Mouse (Mus musculus): ENCODE results near the gene Satb1.

Gene Satb1

GRCm38 (mm10) chr17:51775070-51775881 lies 57.8 kb downstream of the Satb1 start:
- no peak for DNase-seq (ENCODE audit: low read depth)

GRCm38 (mm10) chr17:51763600-51763999 lies 69.5 kb downstream of the Satb1 start:
- DNase-seq (ENCODE audit: low read depth): peak; percentile 69

GRCm38 (mm10) chr17:51762503-51762902 lies 70.6 kb downstream of the Satb1 start:
- DNase-seq (ENCODE audit: low read depth): peak; percentile 78

GRCm38 (mm10) chr17:51760997-51761655 lies 72.0 kb downstream of the Satb1 start:
- DNase-seq (ENCODE audit: low read depth): no peak

- no peak for DNase-seq (ENCODE audit: low read depth)
Observed at GRCm38 (mm10) chr17:51760251-51760887, 72.7 kb downstream of the Satb1 start.

- DNase-seq (ENCODE audit: low read depth): no peak
Observed at GRCm38 (mm10) chr17:51759509-51759908, 73.6 kb downstream of the Satb1 start.

GRCm38 (mm10) chr17:51752142-51752541 lies 80.9 kb downstream of the Satb1 start:
- DNase-seq (ENCODE audit: low read depth): no peak

- no peak for DNase-seq (ENCODE audit: low read depth)
Observed at GRCm38 (mm10) chr17:51747204-51747603, 85.9 kb downstream of the Satb1 start.

- peak; percentile 32 for DNase-seq (ENCODE audit: low read depth)
Observed at GRCm38 (mm10) chr17:51742502-51742901, 90.6 kb downstream of the Satb1 start.

- DNase-seq (ENCODE audit: low read depth): no peak
Observed at GRCm38 (mm10) chr17:51741126-51741525, 92.0 kb downstream of the Satb1 start.

GRCm38 (mm10) chr17:51740246-51740645 lies 92.8 kb downstream of the Satb1 start:
- peak; percentile 25 for DNase-seq (ENCODE audit: low read depth)

GRCm38 (mm10) chr17:51724486-51724885 lies 108.6 kb downstream of the Satb1 start:
- DNase-seq (ENCODE audit: low read depth): no peak

- DNase-seq (ENCODE audit: low read depth): no peak
Observed at GRCm38 (mm10) chr17:51695711-51696110, 137.4 kb downstream of the Satb1 start.

- DNase-seq (ENCODE audit: low read depth): no peak
Observed at GRCm38 (mm10) chr17:51695271-51695670, 137.8 kb downstream of the Satb1 start.

GRCm38 (mm10) chr17:51690526-51690925 lies 142.6 kb downstream of the Satb1 start:
- DNase-seq (ENCODE audit: low read depth): no peak

- DNase-seq (ENCODE audit: low read depth): no peak
Observed at GRCm38 (mm10) chr17:51687226-51687625, 145.9 kb downstream of the Satb1 start.
